Mouse (Mus musculus) frontal cortex, adult 2 months (tissue): ENCODE results near the gene Bcl2a1c. TPM values are rescaled to one million over a fixed set of nuclear protein-coding genes. Genes with fewer than 3 reads are reported as not detected.
A peak's percentile ranks its signal among the peaks of the same experiment; 100 is the strongest.
"Not testable (repeated sequence)": the region's sequence is repeated elsewhere in the genome, so short reads cannot be mapped to it uniquely, and the experiment has no call there.

Experiments used
- DNase-seq, 2 experiments: peaks; one replicate each; pipeline ENCODE4 v3.0.0; 2022; ENCODE audit warnings: low spot score in 1 of 2; ENCODE audit errors: extremely low spot score in 1 of 2
- polyA plus RNA-seq: library from polyadenylated mRNA; depleted of rRNA; stranded (reverse); fragments of >200 nt; gene quantifications from 2 replicates; pipeline ENCODE4 v1.2.3, GENCODE M21; 2012; rRNA removed

Bcl2a1c gene
- polyA plus RNA-seq: not detected in 2 replicates

GRCm38 (mm10) chr9:114329855-114330254 lies at the start of gene Bcl2a1c:
Gene Bcl2a1c, plus strand, starts transcription at chr9:114330135.
- DNase-seq: not testable (repeated sequence)

GRCm38 (mm10) chr9:114305957-114306356 lies 24.0 kb upstream of the Bcl2a1c start:
- not testable (repeated sequence) for DNase-seq

GRCm38 (mm10) chr9:114311752-114312151 lies 18.2 kb upstream of the Bcl2a1c start:
- not testable (repeated sequence) for DNase-seq

GRCm38 (mm10) chr9:114318021-114318420 lies 11.9 kb upstream of the Bcl2a1c start:
- peak in 1 of 2 experiments; percentile 81 for DNase-seq

- no peak for DNase-seq
Observed at GRCm38 (mm10) chr9:114326011-114326748, 3.8 kb upstream of the Bcl2a1c start.

- DNase-seq: not testable (repeated sequence)
Observed at GRCm38 (mm10) chr9:114328332-114328731, 1.6 kb upstream of the Bcl2a1c start.

GRCm38 (mm10) chr9:114367783-114368470 lies 38.0 kb downstream of the Bcl2a1c start:
- DNase-seq: peak; percentile 50 to 91

GRCm38 (mm10) chr9:114368471-114368858 lies 38.5 kb downstream of the Bcl2a1c start:
- DNase-seq: no peak

- peak in 1 of 2 experiments; percentile 15 for DNase-seq
Observed at GRCm38 (mm10) chr9:114369389-114369788, 39.5 kb downstream of the Bcl2a1c start.

- DNase-seq: peak in 1 of 2 experiments; percentile 11
Observed at GRCm38 (mm10) chr9:114371717-114372116, 41.8 kb downstream of the Bcl2a1c start.

- DNase-seq: no peak
Observed at GRCm38 (mm10) chr9:114375276-114375962, 45.5 kb downstream of the Bcl2a1c start.

- DNase-seq: no peak
Observed at GRCm38 (mm10) chr9:114377168-114377567, 47.2 kb downstream of the Bcl2a1c start.

GRCm38 (mm10) chr9:114379871-114380270 lies 49.9 kb downstream of the Bcl2a1c start:
- DNase-seq: no peak

Other genes with a start within 250 kb of the Bcl2a1c start
- 15.5 and 16.4 TPM in 2 replicates for gene Crtap, start 60.5 kb downstream of the Bcl2a1c start, polyA plus RNA-seq
- gene Glb1, start 70.9 kb downstream of the Bcl2a1c start, polyA plus RNA-seq: 23.3 and 23.9 TPM in 2 replicates
- 4.0 and 4.9 TPM in 2 replicates for gene Tmppe, start 71.0 kb downstream of the Bcl2a1c start, polyA plus RNA-seq
- gene Ccr4, start 174.8 kb downstream of the Bcl2a1c start, polyA plus RNA-seq: not detected in 2 replicates
- 0.17 TPM in 1 of 2 replicates, not detected in the other for gene C130032M10Rik, start 185.6 kb downstream of the Bcl2a1c start, polyA plus RNA-seq
- 0.13 and 0.26 TPM in 2 replicates for gene Trim71, start 234.2 kb downstream of the Bcl2a1c start, polyA plus RNA-seq